Mouse (Mus musculus) lung, adult 2 months (tissue): ENCODE measurements around the gene Fmnl2. TPM values are rescaled to one million over a fixed set of nuclear protein-coding genes. Genes with fewer than 3 reads are reported as not detected.

ENCODE experiments used
- DNase-seq: peaks from one replicate; pipeline ENCODE4 v3.0.0; 2022
- H3K4me1 ChIP-seq: fragments of 200-500 bp; 2 replicates; pipeline ENCODE4 v1.6.1; 2011; ENCODE audit warnings: low read length; ENCODE audit not compliant: control insufficient read depth, insufficient read depth
- H3K4me3 ChIP-seq: fragments of 200-500 bp; replicated peaks from 2 replicates; pipeline ENCODE3; 2011; ENCODE audit warnings: low read depth, mild to moderate bottlenecking, control low read depth, low read length; ENCODE audit errors: extremely low read depth
- CTCF ChIP-seq: fragments of 200-500 bp; IDR thresholded peaks from 2 replicates; pipeline ENCODE4 v1.5.1; 2011; ENCODE audit warnings: mild to moderate bottlenecking, low read length, control low read depth; ENCODE audit not compliant: insufficient read depth
- POLR2A ChIP-seq: fragments of 200-500 bp; IDR thresholded peaks from 2 replicates; pipeline ENCODE4 v1.6.1; 2011; ENCODE audit warnings: low read depth, mild to moderate bottlenecking, control low read depth, low read length, borderline replicate concordance; ENCODE audit errors: extremely low read depth
- WGBS: fragments of 180-500 bp; shearing (Covaris S2); methylation state at CpG from one replicate; pipeline ENCODE4 v1.1.7; 2018; 5-methylcytosine and 5-hydroxymethylcytosine counted together
- polyA plus RNA-seq: library from polyadenylated mRNA; depleted of rRNA; stranded (reverse); fragments of >200 nt; gene quantifications from 2 replicates; pipeline ENCODE4 v1.2.3, GENCODE M21; 2012

Gene Fmnl2
- polyA plus RNA-seq, 1 experiment, result 4.8 TPM

DNA sequence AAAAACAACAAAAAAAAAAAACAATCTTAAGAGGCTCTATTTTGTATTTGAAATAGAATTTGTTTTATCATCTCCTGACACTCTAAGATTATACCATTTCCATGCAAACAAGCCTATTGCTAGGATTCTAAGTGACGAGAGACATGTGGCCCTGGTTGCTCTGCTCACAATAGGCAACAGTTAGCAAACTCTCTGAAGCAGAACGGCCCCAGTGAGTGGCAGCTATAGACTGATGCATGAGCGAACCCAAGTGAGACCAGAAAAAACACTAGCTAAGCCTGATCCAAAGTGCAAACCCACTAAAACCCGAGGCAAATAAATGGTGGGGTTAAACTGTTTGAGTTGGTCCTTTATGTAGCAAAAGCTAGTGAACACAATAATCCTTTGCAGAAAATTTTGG is 18.6 kb upstream of the Fmnl2 start:
- Histone ChIP-seq H3K4me3 (no peak overlapping the region), H3K4me1 (no peaks in the 10 kb centered on the region; the same call in 1 of the 2 replicates)
- TF ChIP-seq POLR2A (no peak), CTCF (no peak)
- no peak for DNase-seq
- WGBS, result 79% methylated on average over 4 of the region's 4 CpGs

DNA sequence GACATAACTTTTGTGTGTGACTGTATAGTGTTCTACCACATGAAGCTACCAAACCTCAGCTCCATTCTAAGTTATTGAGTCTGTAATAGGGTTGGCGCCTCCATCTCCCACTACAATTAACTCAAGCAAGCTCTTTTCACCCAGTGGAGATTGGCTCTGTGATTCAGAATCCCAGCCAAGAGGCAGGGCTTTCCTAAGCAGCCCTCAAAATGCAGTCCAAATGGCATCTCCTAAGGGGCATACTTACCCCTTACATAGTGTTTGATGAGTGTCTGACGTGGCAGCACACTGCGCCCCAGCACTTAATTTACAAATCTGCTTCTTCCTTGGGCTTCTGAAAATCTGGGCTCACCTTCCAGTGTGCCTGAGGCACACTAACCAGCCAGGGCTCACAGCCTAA is 17.8 kb upstream of the Fmnl2 start:
- TF ChIP-seq POLR2A, result no peak
- TF ChIP-seq CTCF, result no peak
- Histone ChIP-seq H3K4me3 (no peak overlapping the region), H3K4me1 (no peaks in the 10 kb centered on the region; the same call in none of the 2 replicates)
- WGBS, result 91% methylated on average over 3 of the region's 3 CpGs
- no peak for DNase-seq

DNA sequence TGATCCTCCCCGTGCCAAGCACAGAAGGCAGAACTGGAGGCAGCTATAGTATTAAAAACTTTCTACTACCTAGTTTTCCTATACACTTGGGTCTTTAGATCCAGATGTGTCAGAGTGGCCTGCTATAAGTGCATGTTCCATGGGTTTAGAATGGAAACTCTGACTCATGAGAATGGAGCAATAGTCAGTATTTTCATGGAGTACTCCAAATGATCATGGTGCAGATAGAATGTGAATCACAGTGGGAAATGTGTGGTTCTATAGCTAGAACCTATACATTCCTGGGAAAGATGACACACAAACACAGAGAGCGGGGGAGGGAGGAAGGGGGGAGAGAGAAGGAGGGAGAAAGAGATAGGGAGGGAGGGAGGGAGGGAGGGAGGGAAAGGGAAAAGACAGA is 13.8 kb upstream of the Fmnl2 start:
- TF ChIP-seq CTCF, result no peak
- no peak for TF ChIP-seq POLR2A
- DNase-seq, result no peak
- Histone ChIP-seq H3K4me1 (no peaks in the 10 kb centered on the region; the same call in none of the 2 replicates), H3K4me3 (no peak overlapping the region)
- 82% methylated on average over 2 of the region's 2 CpGs for WGBS

DNA sequence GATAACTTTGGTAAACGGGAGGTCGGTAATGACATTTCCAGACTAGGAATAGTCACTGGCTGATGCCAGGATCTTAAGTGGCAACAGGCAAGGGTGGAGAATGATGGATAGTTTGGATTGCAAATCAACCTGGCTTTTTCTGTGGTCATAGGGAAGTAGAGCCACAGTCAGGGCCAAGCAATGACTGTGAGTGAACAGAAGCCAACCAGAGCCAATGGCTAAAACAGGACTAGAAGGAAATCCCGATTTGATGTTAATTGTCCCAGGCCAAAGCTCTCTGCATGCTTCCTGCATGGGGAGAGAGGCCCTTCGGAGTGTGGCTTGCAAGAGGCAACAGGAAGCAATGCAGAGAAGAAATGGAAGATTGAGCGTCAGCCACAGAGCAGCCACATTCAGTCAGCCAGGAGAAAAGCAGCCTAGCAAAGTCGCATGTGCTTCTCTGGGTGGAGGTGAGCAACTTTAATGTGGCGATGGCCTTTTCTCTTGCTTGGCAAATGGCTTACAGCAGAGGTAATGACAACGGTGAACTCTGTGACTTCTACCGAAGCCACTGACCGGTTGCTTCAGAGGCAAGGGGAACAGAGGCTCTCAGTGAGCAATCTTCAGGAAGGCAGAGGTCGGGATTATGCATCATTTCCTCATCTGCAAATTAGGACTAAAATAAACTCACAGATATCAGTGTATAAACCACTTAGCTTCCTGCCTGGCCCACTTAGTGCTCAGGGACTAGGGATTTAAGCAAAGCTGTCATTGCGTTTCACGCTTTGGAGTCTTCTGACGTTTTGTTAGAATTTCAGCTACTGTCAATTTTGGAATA is 12.5 kb upstream of the Fmnl2 start:
- 46% methylated on average over 14 of the region's 14 CpGs for WGBS
- Histone ChIP-seq H3K4me3 (no peak overlapping the region), H3K4me1 (no peaks in the 10 kb centered on the region; the same call in none of the 2 replicates)
- no peak for TF ChIP-seq CTCF
- no peak for TF ChIP-seq POLR2A
- no peak for DNase-seq

DNA sequence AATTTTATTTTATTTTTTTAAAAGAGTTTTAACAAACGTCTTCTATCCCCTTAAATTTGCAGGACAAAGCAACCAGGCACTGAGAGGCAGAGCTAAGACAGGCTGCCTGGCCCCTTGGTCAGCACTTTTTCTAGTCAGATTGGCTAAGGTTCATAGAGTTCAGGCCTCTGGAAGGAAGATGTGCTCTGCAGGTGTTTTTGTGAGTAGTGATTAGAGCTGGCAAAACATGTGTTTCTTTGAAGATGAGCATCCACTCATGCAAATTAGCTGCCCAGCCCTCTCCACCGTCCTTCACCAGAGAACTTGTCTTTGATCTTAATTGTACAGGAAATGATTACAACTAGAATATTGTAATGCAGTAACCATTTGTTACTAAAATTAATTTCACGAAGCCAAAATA is 11.2 kb upstream of the Fmnl2 start:
- 73% methylated on average over 3 of the region's 3 CpGs for WGBS
- TF ChIP-seq CTCF (no peak), POLR2A (no peak)
- Histone ChIP-seq H3K4me3 (no peak overlapping the region), H3K4me1 (no peaks in the 10 kb centered on the region; the same call in 1 of the 2 replicates)
- no peak for DNase-seq

DNA sequence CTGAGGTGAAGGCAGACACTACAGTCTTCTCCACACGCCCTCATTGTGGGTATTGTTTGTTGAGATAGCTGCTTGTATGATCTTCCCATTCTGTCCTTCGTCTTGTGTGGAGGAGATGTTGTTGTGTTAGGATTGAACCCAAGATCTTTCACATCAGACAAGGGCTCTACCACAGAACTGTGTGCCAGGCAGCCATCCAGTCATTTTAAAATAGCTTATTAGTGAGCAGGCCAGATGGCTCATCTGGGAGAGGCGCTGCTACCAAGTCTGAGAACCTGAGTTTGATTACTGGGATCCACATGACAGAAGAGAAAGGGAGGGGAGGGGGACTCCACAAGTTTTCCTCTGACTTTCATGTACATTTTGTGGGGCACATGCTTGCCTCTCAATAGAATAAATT is 8.6 kb upstream of the Fmnl2 start:
- WGBS, result 83% methylated on average over 3 of the region's 3 CpGs
- TF ChIP-seq POLR2A (no peak), CTCF (no peak)
- H3K4me3 ChIP-seq, result no peak overlapping the region

DNA sequence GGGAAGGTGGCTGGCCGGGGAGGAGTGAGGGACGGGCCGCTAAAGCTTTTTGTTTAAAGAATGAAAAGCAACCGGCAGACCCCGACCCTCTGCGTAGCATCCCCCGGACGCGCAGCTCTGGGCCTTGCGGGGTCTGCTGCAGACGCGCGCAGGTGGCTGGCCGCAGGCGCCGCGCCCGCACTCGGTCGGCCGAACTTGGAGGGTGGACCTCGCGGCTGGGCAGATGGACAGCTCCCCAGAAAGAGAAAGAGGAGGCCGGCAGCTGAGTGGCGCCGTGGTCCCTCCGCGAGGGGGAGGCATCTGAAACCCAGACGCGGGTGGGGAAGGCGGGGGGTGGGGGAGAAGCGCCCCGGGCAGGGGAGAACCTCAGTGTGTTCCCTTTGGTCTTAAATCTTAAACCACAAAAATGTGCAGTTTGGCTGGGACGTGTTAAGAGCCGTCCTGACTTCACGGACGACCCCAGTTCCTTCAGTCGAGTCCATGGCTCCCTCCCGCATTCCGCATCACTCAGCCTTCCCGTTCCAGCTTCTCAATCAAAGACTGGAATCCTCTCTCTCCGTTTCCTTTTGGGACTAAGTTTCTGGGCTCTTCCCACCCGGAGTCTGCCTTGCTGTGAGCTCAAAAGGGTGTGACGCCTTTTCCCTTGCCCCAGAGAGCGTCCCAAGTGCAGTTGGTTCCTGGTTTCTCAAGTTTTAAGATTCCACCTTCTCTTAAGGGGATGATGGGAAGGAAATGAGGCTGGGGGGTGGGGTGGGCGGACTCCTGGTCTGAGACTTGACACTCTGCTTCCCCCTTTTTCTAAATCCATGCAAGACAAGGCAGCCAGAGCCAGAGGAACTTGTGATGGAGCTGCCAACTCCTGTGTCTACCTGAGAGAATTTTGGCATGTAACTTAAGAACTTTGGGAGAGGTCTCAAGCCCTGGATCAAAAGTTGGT is 1.1 kb downstream of the Fmnl2 start:
- Histone ChIP-seq H3K4me3 (peak overlapping the region; percentile 73), H3K4me1 (peaks cover 2% of the 10 kb centered on the region; the same call in 1 of the 2 replicates)
- TF ChIP-seq CTCF (no peak), POLR2A (no peak)
- peak; percentile 30 for DNase-seq
- WGBS, result 1% methylated on average over 46 of the region's 46 CpGs

More for the DNA sequence above, 8.6 kb upstream of the Fmnl2 start:
- no peaks in the 10 kb centered on the region; the same call in 1 of the 2 replicates for H3K4me1 ChIP-seq
- DNase-seq, result no peak

DNA sequence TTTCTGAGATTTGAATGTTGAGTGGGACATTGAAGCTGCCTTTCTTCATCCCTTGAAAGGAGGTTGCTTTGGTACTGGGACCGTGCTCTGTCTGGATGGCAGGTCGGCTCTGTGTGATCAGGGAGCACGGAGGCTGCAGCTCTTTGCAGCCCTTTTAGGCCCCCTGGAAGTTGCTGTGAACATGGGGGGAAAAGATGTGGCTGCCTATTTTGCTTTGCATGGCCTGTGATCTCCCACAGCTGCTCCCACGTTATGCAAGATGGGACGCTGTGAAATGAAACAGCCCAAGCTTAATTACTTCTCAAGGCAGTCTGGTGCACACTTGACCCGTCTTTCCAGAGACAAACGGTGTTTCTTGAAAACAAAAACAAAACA is 1.8 kb downstream of the Fmnl2 start:
- Histone ChIP-seq H3K4me1 (peaks cover 2% of the 10 kb centered on the region; the same call in 1 of the 2 replicates), H3K4me3 (peak overlapping the region; percentile 73)
- 51% methylated on average over 7 of the region's 7 CpGs for WGBS
- TF ChIP-seq CTCF, result no peak
- TF ChIP-seq POLR2A, result no peak
- no peak for DNase-seq

DNA sequence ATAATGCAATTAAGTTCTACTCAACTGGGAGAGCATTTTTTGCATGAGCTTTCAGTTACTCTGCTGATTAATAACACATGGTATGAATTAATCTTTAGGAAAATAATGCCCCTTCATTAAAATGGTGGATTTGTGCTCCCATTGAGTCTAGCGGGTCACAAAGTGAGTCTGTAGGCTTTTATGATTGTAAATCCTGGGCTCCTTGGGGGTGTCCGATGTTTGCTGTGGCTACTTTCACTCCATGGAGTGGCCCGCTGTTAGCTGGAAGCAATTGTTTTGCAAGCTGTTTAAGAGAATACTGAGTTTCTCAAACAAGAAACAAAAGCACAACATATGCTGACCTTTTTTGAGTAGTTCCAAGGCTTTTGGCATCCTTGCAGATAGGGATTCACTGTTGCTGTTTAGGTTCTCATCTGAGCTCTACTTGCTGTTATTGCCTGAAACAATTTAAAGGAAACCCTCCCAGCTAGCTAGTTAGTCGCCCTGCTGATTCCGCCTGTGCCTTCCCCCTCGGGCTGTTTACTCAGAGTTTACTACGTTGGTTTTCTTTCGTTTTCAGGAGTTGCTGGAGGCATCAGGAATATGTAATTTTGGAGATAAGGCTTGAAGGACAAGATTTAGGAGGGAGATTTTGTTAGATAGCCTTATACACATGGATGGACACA is 2.6 kb downstream of the Fmnl2 start:
- DNase-seq, result no peak
- TF ChIP-seq CTCF (no peak), POLR2A (no peak)
- WGBS, result 47% methylated on average over 8 of the region's 8 CpGs

More for the DNA sequence above, 2.6 kb downstream of the Fmnl2 start:
- H3K4me1 ChIP-seq, result peaks cover 2% of the 10 kb centered on the region; the same call in 1 of the 2 replicates
- H3K4me3 ChIP-seq, result peak overlapping the region; percentile 25
